Mouse (Mus musculus) WW6 (cell line): Measurements from ENCODE around the gene Wnt11.

Experiments
- DNase-seq: peaks from one replicate; pipeline ENCODE4 v3.0.0-alpha.2; 2013; ENCODE audit warnings: low read depth, low spot score

Gene Wnt11

GRCm38 (mm10) chr7:98863969-98864718 is 29.2 kb downstream of the Wnt11 start:
- no peak for DNase-seq

DNA sequence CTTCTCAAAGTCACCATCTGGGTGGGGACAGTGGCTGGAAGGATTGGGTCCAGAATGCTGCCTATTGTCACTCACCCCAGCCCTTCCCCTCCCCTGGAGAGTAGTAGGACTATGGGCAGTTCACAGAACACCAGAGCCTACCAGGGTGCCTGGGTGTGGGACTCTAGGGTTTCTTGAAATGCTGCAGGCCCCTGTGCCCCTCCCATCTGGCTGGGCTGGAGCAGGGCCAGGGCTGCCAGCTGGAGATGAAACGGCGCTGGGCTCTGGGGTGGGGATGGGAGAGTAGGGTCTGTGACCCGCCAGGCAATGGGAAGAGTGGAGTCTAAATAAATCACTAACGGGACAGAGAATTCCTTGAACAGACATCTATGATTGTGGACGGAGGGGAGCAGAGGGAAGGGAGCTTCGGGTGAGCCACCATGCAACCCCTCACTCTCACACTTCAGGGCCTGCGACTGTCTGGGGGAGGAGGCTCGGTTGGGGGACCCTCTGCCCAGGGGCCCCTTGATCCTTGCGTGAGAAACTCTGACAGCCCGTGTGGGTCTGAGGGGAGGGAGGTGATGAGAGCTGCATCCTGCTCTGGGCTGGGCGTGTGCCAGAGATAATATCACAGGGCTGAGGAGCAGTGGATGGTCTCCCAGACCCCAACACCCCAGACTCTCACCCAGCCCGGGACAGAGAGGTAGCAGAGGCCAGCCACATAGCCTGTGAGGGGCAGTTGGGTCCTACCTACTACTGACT is 32.3 kb downstream of the Wnt11 start:
- no peak for DNase-seq

DNA sequence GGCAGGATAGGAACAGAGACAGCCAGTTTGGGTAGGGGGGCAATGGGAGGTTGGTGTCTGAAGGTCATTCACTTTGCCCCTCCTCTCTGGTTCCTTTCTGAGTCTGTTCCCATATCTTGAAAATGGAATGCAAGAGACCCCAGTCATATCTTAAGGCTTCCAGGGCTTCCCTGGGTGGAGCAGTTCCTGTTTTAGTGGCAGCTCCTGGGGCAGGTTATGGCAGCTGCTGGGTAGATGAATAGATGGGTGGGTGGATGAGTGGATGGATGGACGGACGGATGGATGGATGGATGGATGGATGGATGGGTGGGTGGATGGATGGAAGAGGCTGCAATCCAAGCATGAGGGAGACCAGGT is 32.9 kb downstream of the Wnt11 start:
- no peak for DNase-seq

DNA sequence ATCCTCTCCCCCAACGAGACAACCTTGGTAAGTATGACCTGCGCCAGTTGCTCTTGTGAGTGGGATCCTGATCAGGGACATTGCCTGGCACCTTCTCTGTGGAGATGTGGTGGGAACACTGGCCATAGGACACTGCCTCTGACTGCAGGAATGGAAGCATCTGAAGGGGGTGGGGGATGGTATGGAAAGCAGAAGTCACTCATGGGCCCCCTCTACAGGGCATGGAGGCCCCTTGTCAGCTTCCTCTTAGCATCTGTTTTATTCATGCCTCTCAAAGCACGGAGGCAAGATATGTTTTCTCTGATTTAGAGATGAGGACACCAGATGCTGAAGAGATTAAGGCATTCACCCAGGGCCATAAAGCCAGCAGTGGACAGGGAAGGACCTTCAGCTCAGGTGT is 34.2 kb downstream of the Wnt11 start:
- DNase-seq, result no peak

GRCm38 (mm10) chr7:98870791-98871190 is 35.9 kb downstream of the Wnt11 start:
- no peak for DNase-seq

DNA sequence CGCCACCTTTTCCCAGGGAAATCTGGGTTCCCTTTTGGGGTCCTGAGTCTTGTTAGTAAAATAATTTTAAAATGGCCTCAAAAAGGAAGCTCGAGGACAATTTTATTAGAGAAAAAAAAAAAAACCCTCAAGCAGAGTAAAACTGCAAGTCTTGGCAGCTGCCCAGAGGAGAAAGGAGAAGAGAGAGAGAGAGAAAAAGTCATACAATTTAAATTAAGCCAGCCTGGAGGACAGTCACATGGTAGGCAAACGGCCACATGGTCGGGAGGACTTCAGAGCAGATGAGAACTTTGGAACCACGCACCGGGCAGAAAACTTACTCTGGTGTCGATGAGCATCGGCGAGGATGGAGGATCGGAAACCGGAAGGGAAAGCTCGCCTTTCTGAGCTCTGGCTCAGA is 37.0 kb downstream of the Wnt11 start:
- DNase-seq, result no peak

DNA sequence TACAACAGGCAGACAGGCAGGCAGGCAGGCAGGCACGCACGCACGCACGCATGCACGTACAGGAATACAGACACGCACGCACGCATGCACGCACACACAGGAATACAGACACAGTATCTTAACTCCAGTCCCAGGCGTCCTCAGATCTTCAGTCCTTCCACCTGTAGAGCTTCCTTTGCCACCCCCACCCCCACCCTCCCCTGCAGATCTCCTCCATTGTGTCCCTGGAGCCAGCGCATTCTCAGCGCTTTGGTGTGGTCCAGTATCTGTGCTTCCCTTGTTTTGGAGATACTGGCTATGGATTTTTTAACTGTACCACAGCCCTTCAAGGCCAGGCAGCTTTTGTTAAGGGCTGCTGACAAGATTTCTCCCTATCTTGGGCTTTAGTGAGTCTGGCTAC is 38.4 kb downstream of the Wnt11 start:
- DNase-seq, result no peak

GRCm38 (mm10) chr7:98874411-98874951 is 39.6 kb downstream of the Wnt11 start:
- no peak for DNase-seq

DNA sequence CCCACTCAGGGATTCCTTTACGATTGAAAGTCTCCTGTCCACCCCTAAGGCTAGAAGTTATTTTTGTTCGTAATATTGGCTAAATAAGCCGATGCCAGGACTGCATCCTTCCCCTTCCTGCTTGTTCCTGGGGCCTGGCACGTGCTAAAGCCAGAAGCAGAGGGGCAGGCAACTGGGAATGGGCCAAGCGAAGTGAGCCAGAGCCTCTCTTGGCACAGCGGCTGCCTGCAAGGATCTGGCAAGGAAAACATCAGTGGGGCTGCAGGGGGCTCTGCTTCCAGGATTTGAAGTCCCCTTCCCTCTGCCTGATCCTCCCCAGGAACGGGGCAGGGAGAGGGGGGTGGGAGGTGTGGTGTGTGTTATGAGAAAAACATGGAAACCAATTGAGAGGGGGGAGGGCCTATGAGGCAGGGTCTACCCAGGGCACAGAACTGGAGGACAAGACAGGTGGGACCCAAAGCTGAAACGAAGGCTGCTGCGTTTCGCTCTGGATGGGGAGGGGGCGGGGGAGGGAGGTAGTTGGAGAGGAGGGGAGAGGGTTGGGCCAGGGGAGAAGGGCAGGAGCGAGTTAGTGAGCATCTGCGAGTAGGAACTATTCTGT is 40.6 kb downstream of the Wnt11 start:
- no peak for DNase-seq

GRCm38 (mm10) chr7:98876119-98876518 is 41.2 kb downstream of the Wnt11 start:
- DNase-seq, result no peak

DNA sequence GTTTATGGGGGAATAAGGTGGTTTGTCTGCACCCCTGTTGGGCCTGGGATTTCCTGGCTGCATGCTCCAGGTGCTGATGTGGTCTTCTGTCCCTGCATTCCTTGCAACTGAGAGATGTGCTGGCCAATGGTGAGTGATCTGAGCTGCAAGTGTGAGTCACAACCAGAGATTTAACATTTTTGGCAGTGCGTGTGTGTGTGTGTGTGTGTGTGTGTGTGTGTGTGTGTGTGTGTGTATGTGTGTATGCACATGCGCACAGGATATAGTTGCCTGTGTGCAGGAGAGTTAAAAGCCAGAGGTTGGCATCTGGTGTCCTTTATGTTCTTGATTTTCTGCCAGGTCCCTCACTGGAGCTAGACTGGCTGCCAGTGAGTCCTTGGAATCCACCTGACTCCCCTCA is 44.3 kb downstream of the Wnt11 start:
- no peak for DNase-seq

DNA sequence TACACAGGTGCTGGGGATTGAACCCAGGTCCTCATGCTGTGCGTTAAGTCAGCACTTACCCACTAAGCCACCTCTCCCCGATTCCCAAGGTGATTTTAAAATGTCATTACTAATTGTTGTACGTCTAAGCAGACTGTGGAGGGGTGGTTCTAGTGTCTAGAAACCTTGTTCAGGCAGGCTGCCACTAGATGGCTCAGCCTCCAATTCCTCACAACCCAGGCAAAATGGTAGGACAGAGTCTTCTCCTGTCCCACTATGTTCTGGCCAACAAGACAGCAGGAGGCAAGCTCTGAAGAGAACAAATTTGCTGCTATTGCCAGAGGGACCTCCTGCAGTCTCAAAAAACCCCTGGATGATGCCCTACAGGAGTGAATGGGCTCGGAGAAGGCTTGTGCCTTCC is 47.0 kb downstream of the Wnt11 start:
- no peak for DNase-seq

- DNase-seq, result no peak
These were observed 52.9 kb downstream of the Wnt11 start for GRCm38 (mm10) chr7:98887811-98888261.

GRCm38 (mm10) chr7:98888810-98889209 is 53.9 kb downstream of the Wnt11 start:
- no peak for DNase-seq

GRCm38 (mm10) chr7:98889211-98889610 is 54.3 kb downstream of the Wnt11 start:
- DNase-seq, result no peak

GRCm38 (mm10) chr7:98893144-98893543 is 58.2 kb downstream of the Wnt11 start:
- DNase-seq, result no peak

DNA sequence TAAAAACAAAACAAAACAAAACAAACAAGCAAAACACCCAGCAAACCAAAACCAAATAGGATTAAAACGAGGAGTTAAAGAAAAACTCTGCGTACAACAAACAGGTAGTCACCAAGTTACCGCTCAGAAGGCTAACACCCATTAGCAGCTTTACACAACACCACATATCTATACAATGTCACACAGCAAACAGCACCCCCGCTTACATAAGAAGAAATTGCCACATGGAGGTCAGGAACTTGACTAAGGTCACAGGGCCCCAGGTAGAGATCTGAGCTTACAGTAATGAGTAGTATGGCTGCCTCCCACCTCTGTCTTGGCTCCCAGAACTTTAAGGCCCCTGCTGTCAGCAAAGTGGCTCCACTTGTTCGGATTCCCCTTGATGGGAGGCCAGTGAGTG is 59.4 kb downstream of the Wnt11 start:
- no peak for DNase-seq

DNA sequence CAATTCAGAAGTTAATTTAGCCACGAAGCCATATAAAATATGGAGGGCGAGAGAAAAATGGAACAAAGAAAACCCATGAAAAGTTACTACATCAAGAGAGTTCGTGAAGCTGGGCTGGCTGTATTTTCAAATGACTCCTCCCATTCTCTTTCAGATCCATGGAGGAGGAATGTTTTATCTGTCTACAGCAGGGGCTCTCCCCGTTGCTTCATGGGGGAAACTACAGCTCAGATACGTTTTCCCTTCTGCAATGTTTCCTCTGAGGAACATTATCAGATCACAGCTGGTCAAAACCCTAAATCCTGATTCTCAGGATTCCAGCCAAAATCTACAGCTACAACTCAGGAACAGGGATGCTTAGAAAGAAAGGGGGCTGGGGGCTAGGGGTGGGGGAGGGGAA is 59.9 kb downstream of the Wnt11 start:
- DNase-seq, result no peak

DNA sequence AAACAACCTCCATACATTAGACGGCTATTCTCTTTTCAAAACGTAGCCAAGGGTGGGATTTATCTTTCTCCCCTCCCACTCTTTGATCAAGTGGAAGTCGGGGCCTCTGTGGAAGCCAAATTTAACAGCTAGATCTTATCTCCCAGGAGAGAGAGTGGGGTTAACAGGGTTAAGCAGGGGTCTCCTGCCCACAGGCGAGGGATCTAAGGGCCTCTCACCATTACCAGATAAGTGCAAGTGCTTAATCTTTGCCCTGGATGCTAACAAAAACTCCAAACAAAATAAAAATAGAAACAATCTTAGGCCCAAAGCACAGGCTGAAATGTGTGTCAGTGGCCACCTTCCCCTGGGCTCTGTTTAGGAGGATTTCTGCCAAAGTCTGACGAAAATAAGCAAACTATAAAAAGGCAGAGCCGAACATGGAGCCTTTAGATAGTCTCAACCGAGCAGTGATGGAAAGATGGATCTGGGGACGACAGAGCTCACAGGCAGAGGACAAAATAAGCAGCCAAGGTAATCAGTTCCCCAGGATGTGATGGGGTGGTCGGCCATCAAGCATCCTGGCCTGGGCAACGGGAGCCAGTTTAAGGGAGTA is 60.7 kb downstream of the Wnt11 start:
- no peak for DNase-seq

GRCm38 (mm10) chr7:98897323-98897722 is 62.4 kb downstream of the Wnt11 start:
- DNase-seq, result no peak

GRCm38 (mm10) chr7:98899815-98900214 is 64.9 kb downstream of the Wnt11 start:
- no peak for DNase-seq

GRCm38 (mm10) chr7:98901120-98901519 is 66.2 kb downstream of the Wnt11 start:
- DNase-seq, result no peak
